Mouse (Mus musculus) cerebellum, adult 2 months (tissue): ENCODE data around the gene Lpgat1.

Experiments used
- CTCF ChIP-seq: fragments of 200-500 bp; IDR thresholded peaks from 2 replicates; pipeline ENCODE4 v1.5.1; 2011; ENCODE audit warnings: low read depth, mild to moderate bottlenecking, control low read depth, low read length, moderate library complexity, borderline replicate concordance; ENCODE audit not compliant: insufficient read depth
- POLR2A ChIP-seq: fragments of 200-500 bp; IDR thresholded peaks from 2 replicates; pipeline ENCODE4 v1.6.1; 2011; ENCODE audit warnings: low read length, control low read depth, borderline replicate concordance; ENCODE audit not compliant: insufficient read depth

- TF ChIP-seq CTCF (no peak; the same call in 1 of the 2 replicates), POLR2A (no peak)
Measured at GRCm38 (mm10) chr1:191829124-191829523, 111.5 kb downstream of the Lpgat1 start.
